Mouse (Mus musculus) brain, embryonic 14.5 days (tissue): ENCODE measurements at regions not wholly inside any gene's neighbourhood (a gene's known extent, or its start where the extent isn't known, plus 50 kb on each side); places are given as distances from the start of the nearest gene placed in this dataset.

Experiments
- CTCF ChIP-seq: fragments of 200-500 bp; IDR thresholded peaks from 2 replicates; pipeline ENCODE4 v1.5.1; 2012; ENCODE audit warnings: inconsistent platforms, mild to moderate bottlenecking, moderate library complexity, borderline replicate concordance; ENCODE audit not compliant: insufficient read depth, insufficient read length; ENCODE audit errors: extremely low read depth
- POLR2A ChIP-seq: fragments of 200-500 bp; IDR thresholded peaks from 2 replicates; pipeline ENCODE4 v1.6.1; 2012; ENCODE audit warnings: mild to moderate bottlenecking, inconsistent platforms, borderline replicate concordance; ENCODE audit not compliant: poor library complexity, insufficient read depth, insufficient read length, severe bottlenecking; ENCODE audit errors: extremely low read depth

GRCm38 (mm10) chr6:99938949-99939348, 212.8 kb upstream of the Prok2 start:
- TF ChIP-seq CTCF (no peak), POLR2A (no peak)
